Mouse (Mus musculus): ENCODE data around the gene Entpd5. TPM values are rescaled to one million over a fixed set of nuclear protein-coding genes. Genes with fewer than 3 reads are reported as not detected.

Gene Entpd5
- polyA plus RNA-seq, 1 experiment from 2014 or later, result 12.0 TPM

DNA sequence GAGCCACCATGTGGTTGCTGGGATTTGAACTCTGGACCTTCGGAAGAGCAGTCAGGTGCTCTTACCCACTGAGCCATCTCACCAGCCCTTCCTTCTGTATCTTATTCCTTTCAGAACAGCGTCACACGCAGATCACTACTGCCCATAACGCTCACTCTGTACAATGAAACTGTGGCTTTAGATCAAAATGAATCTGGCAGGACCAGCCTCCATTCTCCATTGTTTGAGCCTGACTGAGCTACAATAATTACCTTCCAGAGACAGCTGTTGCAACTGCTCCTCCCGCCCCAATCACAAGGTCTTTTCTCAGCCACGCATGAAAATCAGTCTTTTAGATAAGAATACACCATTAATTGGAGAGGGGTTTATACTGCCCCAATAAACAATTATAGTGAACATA is 4.3 kb downstream of the Entpd5 start:
- Histone ChIP-seq H3K27me3 (ENCODE audit: control insufficient read depth, insufficient read depth, low read length) (no peaks in the 10 kb centered on the region), H3K4me2 (replicated peaks; ENCODE audit: low read depth, low read length) (no peak overlapping the region), H3K9me3 (ENCODE audit: control insufficient read depth, low read length) (no peaks in the 10 kb centered on the region), H3K36me3 (ENCODE audit: control insufficient read depth, insufficient read depth, low read length) (no peaks in the 10 kb centered on the region), H3K9ac (ENCODE audit: low read depth, low read length) (no peak overlapping the region), H3K4me1 (replicated peaks; ENCODE audit: control insufficient read depth, insufficient read depth, low read length) (no peaks in the 10 kb centered on the region), H3K4me3 (ENCODE audit: low read depth, low read length) (no peak overlapping the region), H3K27ac (ENCODE audit: low read depth, low read length) (no peak overlapping the region)
- no peak for ATAC-seq (ENCODE audit: low FRiP score)
- peak; percentile 10 for DNase-seq (ENCODE audit: low spot score)
- WGBS, result 80% methylated on average over 6 of the region's 6 CpGs

DNA sequence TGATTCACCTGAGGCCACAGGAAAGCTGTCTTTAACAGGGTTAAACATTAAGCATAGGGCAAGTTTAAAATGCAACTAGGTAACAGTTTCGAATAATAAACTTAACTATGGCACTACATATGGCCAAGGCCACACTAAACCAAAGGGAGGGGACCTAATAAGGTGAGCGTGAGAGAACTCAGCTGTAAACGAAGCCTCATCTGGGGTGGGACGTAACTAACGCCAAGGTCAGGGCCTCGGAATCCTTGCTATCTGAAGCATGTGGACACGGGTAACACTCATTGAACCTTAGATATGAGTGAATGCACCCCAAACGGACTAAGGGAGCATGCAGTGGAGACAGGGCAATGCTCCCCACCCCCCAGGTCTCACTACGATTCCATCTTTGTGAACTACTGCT is 5.9 kb downstream of the Entpd5 start:
- 79% methylated on average over 9 of the region's 9 CpGs for WGBS
- Histone ChIP-seq H3K4me3 (ENCODE audit: low read depth, low read length) (no peak overlapping the region), H3K4me1 (replicated peaks; ENCODE audit: control insufficient read depth, insufficient read depth, low read length) (no peaks in the 10 kb centered on the region), H3K4me2 (replicated peaks; ENCODE audit: low read depth, low read length) (no peak overlapping the region), H3K9ac (ENCODE audit: low read depth, low read length) (no peak overlapping the region), H3K27ac (ENCODE audit: low read depth, low read length) (no peak overlapping the region), H3K9me3 (ENCODE audit: control insufficient read depth, low read length) (no peaks in the 10 kb centered on the region), H3K36me3 (ENCODE audit: control insufficient read depth, insufficient read depth, low read length) (no peaks in the 10 kb centered on the region), H3K27me3 (ENCODE audit: control insufficient read depth, insufficient read depth, low read length) (no peaks in the 10 kb centered on the region)
- DNase-seq (ENCODE audit: low spot score), result no peak
- ATAC-seq (ENCODE audit: low FRiP score), result no peak

DNA sequence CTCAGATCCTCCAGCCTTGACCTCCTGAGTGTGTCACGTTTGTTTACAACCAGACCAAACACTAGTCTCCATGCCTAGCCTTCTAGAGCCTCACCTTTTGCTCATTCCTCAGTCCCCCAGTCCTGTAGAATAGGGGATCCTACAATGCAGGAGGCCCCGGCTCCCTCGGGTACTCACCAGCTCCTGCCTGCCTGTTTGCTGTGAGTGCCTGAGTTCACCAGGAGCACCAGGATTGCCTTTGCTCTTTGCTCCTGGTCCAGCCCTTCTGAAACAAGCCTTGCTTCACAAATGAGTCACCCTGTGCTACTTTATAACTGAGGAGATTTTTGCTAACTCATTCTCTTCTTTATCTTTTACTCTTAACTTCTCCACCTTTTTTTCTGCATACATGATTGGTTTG is 8.2 kb downstream of the Entpd5 start:
- no peaks in the 10 kb centered on the region for H3K27me3 ChIP-seq (ENCODE audit: control insufficient read depth, insufficient read depth, low read length)

DNA sequence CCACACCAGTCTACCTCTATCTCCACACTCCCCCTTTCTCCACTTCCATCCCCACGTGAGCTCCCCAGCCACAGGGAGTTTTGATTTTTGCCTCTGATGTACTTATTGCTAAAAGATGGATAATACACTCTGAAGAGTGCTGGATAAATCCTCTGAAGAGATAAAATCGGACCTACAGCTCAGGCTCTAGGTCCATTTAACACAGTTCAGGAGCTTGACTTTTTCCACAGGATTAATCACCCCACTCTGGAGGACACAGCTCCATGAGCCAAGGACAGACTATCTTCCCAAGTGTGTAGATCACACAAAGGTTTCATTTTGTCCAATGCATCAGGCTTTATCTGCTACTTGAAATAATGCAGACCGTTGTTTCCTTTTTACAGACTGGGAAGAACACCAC is 8.8 kb downstream of the Entpd5 start:
- Histone ChIP-seq H3K4me2 (replicated peaks; ENCODE audit: low read depth, low read length) (no peak overlapping the region), H3K36me3 (ENCODE audit: control insufficient read depth, insufficient read depth, low read length) (no peaks in the 10 kb centered on the region), H3K4me1 (replicated peaks; ENCODE audit: control insufficient read depth, insufficient read depth, low read length) (no peaks in the 10 kb centered on the region), H3K27me3 (ENCODE audit: control insufficient read depth, insufficient read depth, low read length) (no peaks in the 10 kb centered on the region), H3K27ac (ENCODE audit: low read depth, low read length) (no peak overlapping the region), H3K4me3 (ENCODE audit: low read depth, low read length) (no peak overlapping the region), H3K9ac (ENCODE audit: low read depth, low read length) (no peak overlapping the region), H3K9me3 (ENCODE audit: control insufficient read depth, low read length) (no peaks in the 10 kb centered on the region)
- ATAC-seq (ENCODE audit: low FRiP score) (no peak), DNase-seq (ENCODE audit: low spot score) (no peak)
- 86% methylated on average over 3 of the region's 3 CpGs for WGBS

More for the DNA sequence above, 8.2 kb downstream of the Entpd5 start:
- Histone ChIP-seq H3K4me3 (ENCODE audit: low read depth, low read length) (no peak overlapping the region), H3K9me3 (ENCODE audit: control insufficient read depth, low read length) (no peaks in the 10 kb centered on the region), H3K36me3 (ENCODE audit: control insufficient read depth, insufficient read depth, low read length) (no peaks in the 10 kb centered on the region), H3K9ac (ENCODE audit: low read depth, low read length) (no peak overlapping the region), H3K27ac (ENCODE audit: low read depth, low read length) (no peak overlapping the region), H3K4me1 (replicated peaks; ENCODE audit: control insufficient read depth, insufficient read depth, low read length) (no peaks in the 10 kb centered on the region), H3K4me2 (replicated peaks; ENCODE audit: low read depth, low read length) (no peak overlapping the region)
- 74% methylated on average over 3 of the region's 3 CpGs for WGBS
- no peak for DNase-seq (ENCODE audit: low spot score)
- no peak for ATAC-seq (ENCODE audit: low FRiP score)

DNA sequence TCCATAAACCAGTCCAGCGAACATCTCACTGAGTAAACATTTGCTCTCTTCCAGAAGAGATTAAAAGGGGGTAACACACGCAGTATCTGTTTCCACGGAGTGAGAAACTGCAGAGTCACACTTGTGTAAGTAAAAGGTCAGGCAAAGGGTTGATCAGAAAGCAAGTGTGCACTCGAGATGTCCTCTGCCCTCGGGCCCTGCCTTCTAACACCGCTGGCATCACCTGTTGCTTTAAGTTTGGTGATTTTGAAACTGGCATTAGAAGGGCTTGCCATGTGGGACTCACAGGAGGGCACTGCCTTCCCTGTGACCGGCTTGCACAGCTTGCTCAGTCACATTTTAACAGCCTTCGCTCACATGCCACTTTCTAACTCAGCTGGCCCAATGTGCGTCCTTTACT is 9.2 kb downstream of the Entpd5 start:
- H3K36me3 ChIP-seq (ENCODE audit: control insufficient read depth, insufficient read depth, low read length), result no peaks in the 10 kb centered on the region
- WGBS, result 82% methylated on average over 9 of the region's 9 CpGs
- ATAC-seq (ENCODE audit: low FRiP score) (no peak), DNase-seq (ENCODE audit: low spot score) (no peak)
- no peak overlapping the region for H3K9ac ChIP-seq (ENCODE audit: low read depth, low read length)
- no peak overlapping the region for H3K4me3 ChIP-seq (ENCODE audit: low read depth, low read length)
- no peaks in the 10 kb centered on the region for H3K27me3 ChIP-seq (ENCODE audit: control insufficient read depth, insufficient read depth, low read length)
- no peaks in the 10 kb centered on the region for H3K4me1 ChIP-seq (replicated peaks; ENCODE audit: control insufficient read depth, insufficient read depth, low read length)
- no peak overlapping the region for H3K4me2 ChIP-seq (replicated peaks; ENCODE audit: low read depth, low read length)
- H3K9me3 ChIP-seq (ENCODE audit: control insufficient read depth, low read length), result no peaks in the 10 kb centered on the region
- no peak overlapping the region for H3K27ac ChIP-seq (ENCODE audit: low read depth, low read length)

DNA sequence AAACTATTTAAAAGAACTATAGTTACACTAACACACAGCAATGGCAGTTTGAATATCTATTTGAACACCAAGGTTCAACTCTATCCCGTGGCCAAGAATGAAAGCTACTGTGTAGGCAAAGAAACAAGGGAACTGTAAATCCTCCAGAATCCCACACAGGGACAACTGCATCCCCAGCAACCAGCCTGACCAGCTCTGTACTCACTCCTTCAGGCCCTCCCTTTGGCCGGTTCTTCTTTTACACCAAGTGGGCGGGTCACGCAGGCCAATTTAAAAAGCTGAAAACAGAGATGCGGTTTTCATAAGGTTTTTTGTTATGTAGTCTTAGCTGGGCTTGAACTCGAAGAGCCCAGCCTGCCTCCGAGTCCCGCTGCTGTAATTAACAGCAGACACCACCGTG is 9.7 kb downstream of the Entpd5 start:
- Histone ChIP-seq H3K4me2 (replicated peaks; ENCODE audit: low read depth, low read length) (no peak overlapping the region), H3K36me3 (ENCODE audit: control insufficient read depth, insufficient read depth, low read length) (no peaks in the 10 kb centered on the region), H3K27me3 (ENCODE audit: control insufficient read depth, insufficient read depth, low read length) (no peaks in the 10 kb centered on the region), H3K9me3 (ENCODE audit: control insufficient read depth, low read length) (no peaks in the 10 kb centered on the region), H3K27ac (ENCODE audit: low read depth, low read length) (no peak overlapping the region), H3K9ac (ENCODE audit: low read depth, low read length) (no peak overlapping the region), H3K4me3 (ENCODE audit: low read depth, low read length) (no peak overlapping the region), H3K4me1 (replicated peaks; ENCODE audit: control insufficient read depth, insufficient read depth, low read length) (no peaks in the 10 kb centered on the region)
- 88% methylated on average over 9 of the region's 9 CpGs for WGBS
- ATAC-seq (ENCODE audit: low FRiP score) (no peak), DNase-seq (ENCODE audit: low spot score) (no peak)

DNA sequence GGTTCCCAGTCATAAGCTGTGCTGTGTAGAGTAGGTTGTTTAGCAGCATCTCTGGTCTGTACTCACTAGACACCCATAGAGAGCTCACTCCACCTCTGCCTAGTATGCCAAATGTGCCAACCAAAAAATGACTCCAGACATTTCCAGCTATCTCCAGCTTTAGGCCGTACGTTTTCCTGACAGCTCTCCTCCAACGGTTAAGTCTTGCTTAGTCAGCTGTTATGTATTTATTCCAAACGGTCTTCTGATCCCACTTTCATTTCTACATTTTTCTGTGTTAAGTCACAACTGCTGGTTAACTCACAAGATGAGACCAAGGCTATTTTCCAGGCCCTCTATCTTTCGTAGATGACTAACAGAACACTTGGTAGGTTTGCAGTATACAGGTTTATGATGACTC is 10.2 kb downstream of the Entpd5 start:
- Histone ChIP-seq H3K9ac (ENCODE audit: low read depth, low read length) (no peak overlapping the region), H3K27ac (ENCODE audit: low read depth, low read length) (no peak overlapping the region), H3K4me2 (replicated peaks; ENCODE audit: low read depth, low read length) (no peak overlapping the region), H3K27me3 (ENCODE audit: control insufficient read depth, insufficient read depth, low read length) (no peaks in the 10 kb centered on the region), H3K9me3 (ENCODE audit: control insufficient read depth, low read length) (no peaks in the 10 kb centered on the region), H3K36me3 (ENCODE audit: control insufficient read depth, insufficient read depth, low read length) (no peaks in the 10 kb centered on the region), H3K4me1 (replicated peaks; ENCODE audit: control insufficient read depth, insufficient read depth, low read length) (no peaks in the 10 kb centered on the region), H3K4me3 (ENCODE audit: low read depth, low read length) (no peak overlapping the region)
- WGBS, result 89% methylated on average over 5 of the region's 5 CpGs
- no peak for ATAC-seq (ENCODE audit: low FRiP score)
- no peak for DNase-seq (ENCODE audit: low spot score)

DNA sequence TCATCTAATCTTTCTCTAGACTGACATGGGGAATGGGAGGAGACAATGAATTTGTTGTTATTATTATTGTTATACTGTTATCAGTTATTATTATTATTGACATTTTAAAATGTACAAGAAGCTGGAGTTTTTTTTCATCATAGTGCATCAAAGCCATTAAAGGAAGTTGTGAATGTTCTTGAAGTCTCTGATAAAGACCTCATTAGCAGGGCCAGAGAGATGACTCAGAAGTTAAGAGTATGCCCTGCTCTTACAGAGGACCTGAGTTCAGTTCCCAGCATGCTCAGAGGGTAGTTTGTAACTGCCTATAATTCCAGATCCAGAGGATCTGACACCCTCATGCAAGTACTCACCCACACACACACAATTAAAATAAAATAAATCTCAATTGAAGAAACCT is 11.1 kb downstream of the Entpd5 start:
- H3K9ac ChIP-seq (ENCODE audit: low read depth, low read length), result no peak overlapping the region
- no peaks in the 10 kb centered on the region for H3K9me3 ChIP-seq (ENCODE audit: control insufficient read depth, low read length)
- no peaks in the 10 kb centered on the region for H3K27me3 ChIP-seq (ENCODE audit: control insufficient read depth, insufficient read depth, low read length)
- H3K4me1 ChIP-seq (replicated peaks; ENCODE audit: control insufficient read depth, insufficient read depth, low read length), result no peaks in the 10 kb centered on the region
- no peak for ATAC-seq (ENCODE audit: low FRiP score)
- H3K27ac ChIP-seq (ENCODE audit: low read depth, low read length), result no peak overlapping the region
- H3K4me2 ChIP-seq (replicated peaks; ENCODE audit: low read depth, low read length), result no peak overlapping the region
- DNase-seq (ENCODE audit: low spot score), result no peak
- no peak overlapping the region for H3K4me3 ChIP-seq (ENCODE audit: low read depth, low read length)
- H3K36me3 ChIP-seq (ENCODE audit: control insufficient read depth, insufficient read depth, low read length), result no peaks in the 10 kb centered on the region

DNA sequence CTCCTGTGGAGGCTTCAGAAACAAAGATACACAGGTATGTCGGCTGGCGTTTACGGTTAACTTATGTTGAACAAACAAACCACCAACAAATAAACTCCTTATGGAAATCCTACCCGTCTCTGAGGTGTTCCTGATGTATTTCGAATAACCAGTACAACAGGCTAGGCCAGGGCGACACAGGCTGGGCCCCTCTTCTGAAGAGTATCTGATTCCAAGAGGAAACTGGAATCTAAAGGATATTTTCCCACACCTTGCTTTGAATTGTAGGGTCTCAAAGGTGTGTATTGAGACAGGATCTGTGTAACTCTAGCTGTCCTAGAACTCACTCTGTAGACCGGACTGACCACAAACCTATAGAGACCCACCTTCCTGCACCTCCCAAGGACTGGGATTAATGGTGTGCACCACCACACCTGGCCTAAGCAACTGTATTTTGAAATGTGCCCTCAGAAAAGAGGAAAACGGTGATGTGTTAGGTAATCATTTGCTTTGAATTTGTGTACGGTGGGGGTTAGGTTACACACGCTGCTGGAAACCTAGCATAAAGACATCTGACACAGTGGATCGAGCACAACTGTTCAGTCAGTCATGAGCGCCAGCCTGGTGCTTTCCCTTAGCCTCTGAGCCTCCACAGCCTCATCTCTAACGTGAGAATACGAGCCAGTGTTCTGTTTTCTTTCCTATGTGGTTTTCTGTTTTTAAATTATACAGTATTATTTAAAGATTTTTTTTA is 11.7 kb downstream of the Entpd5 start:
- Histone ChIP-seq H3K36me3 (ENCODE audit: control insufficient read depth, insufficient read depth, low read length) (no peaks in the 10 kb centered on the region), H3K4me2 (replicated peaks; ENCODE audit: low read depth, low read length) (no peak overlapping the region), H3K4me1 (replicated peaks; ENCODE audit: control insufficient read depth, insufficient read depth, low read length) (no peaks in the 10 kb centered on the region), H3K4me3 (ENCODE audit: low read depth, low read length) (no peak overlapping the region), H3K27ac (ENCODE audit: low read depth, low read length) (no peak overlapping the region), H3K9me3 (ENCODE audit: control insufficient read depth, low read length) (no peaks in the 10 kb centered on the region), H3K9ac (ENCODE audit: low read depth, low read length) (no peak overlapping the region), H3K27me3 (ENCODE audit: control insufficient read depth, insufficient read depth, low read length) (no peaks in the 10 kb centered on the region)
- 87% methylated on average over 14 of the region's 14 CpGs for WGBS
- ATAC-seq (ENCODE audit: low FRiP score) (no peak), DNase-seq (ENCODE audit: low spot score) (no peak)
